Mouse (Mus musculus) spleen, adult 2 months (tissue): ENCODE results near the gene Kxd1.

Experiments used
- CTCF ChIP-seq: fragments of 200-500 bp; IDR thresholded peaks from 2 replicates; pipeline ENCODE4 v1.5.1; 2011; ENCODE audit warnings: mild to moderate bottlenecking, inconsistent platforms; ENCODE audit not compliant: insufficient read depth, insufficient read length, insufficient replicate concordance; ENCODE audit errors: extremely low read depth
- POLR2A ChIP-seq: fragments of 200-500 bp; IDR thresholded peaks from 2 replicates; pipeline ENCODE4 v1.6.1; 2011; ENCODE audit warnings: low read depth, low read length, inconsistent platforms

- TF ChIP-seq POLR2A, result no peak
- no peak for TF ChIP-seq CTCF
These were observed 12.3 kb upstream of the Kxd1 start for GRCm38 (mm10) chr8:70540013-70540506.
